Mouse (Mus musculus) regulatory T cell (primary cell): ENCODE data around the gene Hoxa9.

ENCODE experiments used
- in situ Hi-C: fragments of 300-600 bp; cut with MboI, MseI; formaldehyde crosslinking; loops from one replicate; pipeline ENCODE4 v1.15.1; 2025; ENCODE audit warnings: high pct_unique_total_duplicates

Gene Hoxa9

GRCm38 (mm10) chr6:52185834-52186233 lies 45.1 kb downstream of the Hoxa9 start:
- in situ Hi-C loops: no loop called here

- in situ Hi-C loops: no loop called here
Measured at GRCm38 (mm10) chr6:52185222-52185621, 45.7 kb downstream of the Hoxa9 start.

- in situ Hi-C loops: no loop called here
Measured at GRCm38 (mm10) chr6:52184668-52185067, 46.2 kb downstream of the Hoxa9 start.

GRCm38 (mm10) chr6:52183311-52184080 lies 47.4 kb downstream of the Hoxa9 start:
- in situ Hi-C loops: no loop called here

GRCm38 (mm10) chr6:52182793-52183192 lies 48.1 kb downstream of the Hoxa9 start:
- in situ Hi-C loops: no loop called here

- in situ Hi-C loops: no loop called here
Measured at GRCm38 (mm10) chr6:52182030-52182429, 48.9 kb downstream of the Hoxa9 start.

GRCm38 (mm10) chr6:52180726-52181125 lies 50.2 kb downstream of the Hoxa9 start:
- in situ Hi-C loops: no loop called here

- in situ Hi-C loops: no loop called here
Measured at GRCm38 (mm10) chr6:52180213-52180710, 50.6 kb downstream of the Hoxa9 start.

- in situ Hi-C loops: no loop called here
Measured at GRCm38 (mm10) chr6:52179690-52180089, 51.2 kb downstream of the Hoxa9 start.

- in situ Hi-C loops: no loop called here
Measured at GRCm38 (mm10) chr6:52178918-52179665, 51.8 kb downstream of the Hoxa9 start.

- in situ Hi-C loops: no loop called here
Measured at GRCm38 (mm10) chr6:52177806-52178205, 53.1 kb downstream of the Hoxa9 start.

- in situ Hi-C loops: no loop called here
Measured at GRCm38 (mm10) chr6:52177061-52177735, 53.7 kb downstream of the Hoxa9 start, which contains the start of gene 5730596B20Rik. TSS of gene 5730596B20Rik (plus strand) at chr6:52177498.

- in situ Hi-C loops: no loop called here
Measured at GRCm38 (mm10) chr6:52176391-52176790, 54.5 kb downstream of the Hoxa9 start.

GRCm38 (mm10) chr6:52175864-52176263 lies 55.0 kb downstream of the Hoxa9 start:
- in situ Hi-C loops: no loop called here

GRCm38 (mm10) chr6:52174968-52175751 lies 55.7 kb downstream of the Hoxa9 start:
- in situ Hi-C loops: no loop called here

GRCm38 (mm10) chr6:52173648-52174047 lies 57.2 kb downstream of the Hoxa9 start:
- in situ Hi-C loops: no loop called here
